Mouse (Mus musculus): ENCODE results near the gene Naa40. TPM values are rescaled to one million over a fixed set of nuclear protein-coding genes. Genes with fewer than 3 reads are reported as not detected.

Naa40 gene
- 10 to 100 TPM; 14.4 to 17.7 TPM for total RNA-seq (2021)

DNA sequence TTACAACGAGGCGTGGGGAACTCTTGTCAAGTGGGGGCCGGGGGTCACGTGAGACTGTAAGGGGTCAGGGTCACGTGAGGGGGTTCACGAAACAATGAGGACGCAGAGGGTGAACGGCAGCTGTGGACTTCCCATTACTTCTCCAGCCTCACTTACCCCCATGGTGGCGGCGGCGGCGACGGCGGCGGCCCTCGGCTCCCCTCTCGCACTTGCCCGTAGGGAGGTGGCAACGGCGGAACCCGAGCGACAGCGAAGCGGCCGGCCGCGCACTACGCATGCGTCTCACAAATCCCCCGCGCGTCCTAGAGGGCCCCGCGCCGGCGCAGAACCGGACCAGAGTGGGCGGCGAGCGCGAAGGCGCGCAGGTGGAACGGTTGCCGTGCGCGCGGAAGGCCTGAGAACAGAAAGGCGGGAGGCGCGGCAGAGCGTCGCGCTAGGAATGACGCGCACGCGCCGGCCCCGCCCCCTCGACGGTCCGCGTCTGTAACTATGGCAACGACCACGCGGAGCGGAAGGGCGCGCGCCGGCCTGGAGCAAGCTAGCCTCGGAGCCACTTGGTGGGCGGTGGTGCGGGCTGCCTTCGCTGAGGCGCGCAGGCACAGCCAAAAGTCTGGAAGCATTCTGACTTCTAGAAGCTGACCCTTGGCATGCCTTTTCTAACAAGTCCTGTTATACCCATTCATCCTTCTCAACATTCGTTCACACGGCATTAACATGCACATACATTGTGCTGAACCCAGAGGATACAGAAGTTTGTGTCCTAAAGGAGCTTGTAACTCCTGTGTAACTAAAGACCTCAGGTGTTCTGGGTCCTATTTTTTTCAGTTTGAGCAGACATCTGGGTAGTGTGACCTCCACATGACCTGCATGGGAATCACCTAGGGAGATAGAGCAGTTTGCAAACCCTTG is at the start of gene Naa40:
Naa40 (minus strand) TSS at position 402 of the 909 bp plus-strand sequence.
- intact Hi-C loops (cut with DNase I), result no loop called here
- peak; percentile 79 for DNase-seq (ENCODE audit: low spot score)

DNA sequence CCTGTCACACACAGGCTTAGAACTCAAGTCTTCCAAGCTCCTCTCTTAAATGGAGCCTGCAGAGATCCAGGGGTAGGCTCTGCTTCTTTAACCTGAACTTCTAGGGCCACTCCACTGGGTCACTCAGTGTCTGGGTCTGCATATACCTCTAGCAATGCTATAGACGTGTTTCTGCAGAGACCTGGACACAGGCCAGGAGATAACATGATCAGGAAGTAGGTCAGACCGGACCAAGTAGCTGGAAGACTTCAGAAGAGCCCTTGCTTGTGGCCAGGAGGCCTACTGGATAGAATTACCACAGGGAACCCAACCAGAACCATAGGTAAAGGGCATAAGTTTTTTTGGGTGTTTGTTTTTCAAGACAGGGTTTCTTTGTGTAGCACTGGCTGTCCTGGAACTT is 48.8 kb upstream of the Naa40 start:
- intact Hi-C loops (cut with DNase I), result no loop called here
- DNase-seq (ENCODE audit: low spot score), result no peak

DNA sequence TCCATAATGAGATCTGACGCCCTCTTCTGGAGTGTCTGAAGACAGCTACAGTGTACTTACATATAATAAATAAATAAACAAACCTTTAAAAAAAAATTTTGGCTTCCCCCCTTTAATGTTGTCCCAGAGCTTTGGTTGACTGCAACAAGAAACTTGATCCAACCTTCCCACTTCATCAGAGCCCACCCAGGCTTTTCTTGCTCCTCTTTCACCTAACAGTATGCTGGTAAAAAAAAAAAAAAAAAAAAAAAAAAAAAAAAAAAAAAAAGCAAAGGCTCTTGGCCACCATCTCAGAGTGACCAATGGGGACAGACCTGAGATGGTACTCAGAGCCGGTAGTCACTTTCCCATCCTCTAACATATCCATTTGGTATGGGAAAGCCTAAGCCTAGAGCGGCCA is 47.3 kb upstream of the Naa40 start:
- DNase-seq (ENCODE audit: low spot score), result no peak
- intact Hi-C loops (cut with DNase I), result no loop called here

DNA sequence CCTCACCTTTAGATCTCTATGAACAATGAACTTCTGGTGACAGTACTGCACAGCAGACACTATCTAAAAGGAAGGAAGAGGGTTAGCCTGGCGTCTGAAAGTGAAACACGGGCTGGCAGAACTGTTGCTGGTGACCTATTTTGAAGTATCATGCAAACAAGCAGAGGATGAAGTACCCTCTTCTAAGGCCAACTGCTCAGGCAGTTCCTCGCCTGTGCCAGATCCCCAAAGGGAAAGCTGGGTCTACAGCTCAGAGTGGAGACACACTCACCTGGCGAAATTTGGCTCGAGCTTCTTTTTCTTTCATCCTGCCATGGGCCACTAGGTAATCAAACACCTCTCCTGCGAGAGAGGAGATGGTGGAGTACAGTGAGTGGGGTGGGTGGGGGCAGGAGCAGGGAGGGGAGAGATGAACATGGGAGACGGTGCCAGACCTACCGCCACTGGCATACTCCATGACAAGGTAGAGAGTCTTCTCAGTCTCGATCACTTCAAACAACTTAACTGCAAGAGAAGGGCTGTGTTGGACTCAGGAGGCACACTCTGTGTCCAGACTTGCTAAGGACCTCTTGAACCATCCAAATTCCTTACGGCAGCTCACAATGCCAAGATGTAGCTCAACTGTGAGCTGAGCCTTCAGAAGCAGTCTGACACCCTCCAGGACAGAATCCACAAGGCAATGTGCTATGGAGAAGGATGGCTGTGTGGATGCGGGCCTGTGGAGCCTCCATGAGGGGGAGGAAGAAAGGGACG is 45.8 kb upstream of the Naa40 start:
- intact Hi-C loops (cut with DNase I), result no loop called here
- no peak for DNase-seq (ENCODE audit: low spot score)

DNA sequence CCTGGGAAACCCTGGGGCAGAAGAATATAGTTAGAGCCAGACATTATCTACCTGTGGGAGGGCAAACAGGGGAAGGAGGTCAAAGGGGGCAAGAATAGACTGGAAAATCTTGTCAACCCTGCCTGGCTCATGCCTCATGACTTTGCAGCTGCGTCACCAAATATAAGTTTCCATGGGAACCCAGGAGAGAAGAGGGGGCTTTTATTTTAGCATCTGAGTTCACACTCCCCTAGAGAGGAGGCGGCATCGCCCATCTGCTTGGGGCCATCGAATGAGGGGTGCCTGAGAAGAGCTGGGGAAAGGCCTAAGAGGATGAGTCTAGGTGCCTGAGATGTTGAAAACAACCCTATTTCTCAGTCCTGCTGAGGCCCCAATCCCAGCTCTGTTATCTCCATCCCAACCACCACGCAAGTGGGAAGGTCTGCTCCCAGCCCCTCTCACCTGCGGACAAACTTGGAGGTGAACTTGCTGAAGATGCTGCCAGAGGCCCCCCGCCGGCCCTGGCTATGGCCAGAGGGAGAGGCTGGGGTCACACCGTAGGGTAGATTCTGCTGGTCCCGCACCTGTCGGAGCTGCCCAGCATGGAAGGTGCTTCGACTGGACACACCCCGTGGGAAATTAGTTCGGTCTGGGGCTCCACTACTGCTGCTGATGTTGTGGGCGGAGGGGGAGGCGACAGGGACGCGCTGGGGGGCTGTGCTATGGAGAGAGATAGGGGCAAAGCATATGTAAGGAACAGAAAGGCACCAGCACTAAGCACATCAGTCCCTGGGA is 39.8 kb upstream of the Naa40 start:
- DNase-seq (ENCODE audit: low spot score), result no peak
- intact Hi-C loops (cut with DNase I), result no loop called here

DNA sequence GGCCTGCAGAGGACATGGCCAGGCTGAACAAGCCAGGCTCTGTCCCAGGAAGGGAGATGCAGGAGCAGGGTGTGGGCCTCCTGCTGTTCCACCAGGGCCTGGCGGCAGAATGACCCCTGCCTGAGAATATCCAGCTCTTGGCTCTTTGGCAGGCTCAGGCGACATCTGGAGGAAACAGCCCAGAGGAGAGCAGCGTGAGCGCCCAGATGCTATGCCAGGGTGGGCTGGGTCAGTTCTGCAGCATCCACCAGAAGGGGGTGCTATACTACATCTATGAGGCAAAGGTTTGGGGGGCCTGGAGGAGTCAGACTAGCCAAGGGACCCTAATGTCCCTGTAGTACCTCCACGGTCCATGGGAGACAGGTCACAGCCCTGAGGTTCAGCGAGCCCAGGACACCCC is 38.1 kb upstream of the Naa40 start:
- peak; percentile 53 for DNase-seq (ENCODE audit: low spot score)
- intact Hi-C loops (cut with DNase I), result loop anchor here (1.0 kb wide), 1 partner anchor 66 kb away; no protein-coding TSS in a partner anchor

DNA sequence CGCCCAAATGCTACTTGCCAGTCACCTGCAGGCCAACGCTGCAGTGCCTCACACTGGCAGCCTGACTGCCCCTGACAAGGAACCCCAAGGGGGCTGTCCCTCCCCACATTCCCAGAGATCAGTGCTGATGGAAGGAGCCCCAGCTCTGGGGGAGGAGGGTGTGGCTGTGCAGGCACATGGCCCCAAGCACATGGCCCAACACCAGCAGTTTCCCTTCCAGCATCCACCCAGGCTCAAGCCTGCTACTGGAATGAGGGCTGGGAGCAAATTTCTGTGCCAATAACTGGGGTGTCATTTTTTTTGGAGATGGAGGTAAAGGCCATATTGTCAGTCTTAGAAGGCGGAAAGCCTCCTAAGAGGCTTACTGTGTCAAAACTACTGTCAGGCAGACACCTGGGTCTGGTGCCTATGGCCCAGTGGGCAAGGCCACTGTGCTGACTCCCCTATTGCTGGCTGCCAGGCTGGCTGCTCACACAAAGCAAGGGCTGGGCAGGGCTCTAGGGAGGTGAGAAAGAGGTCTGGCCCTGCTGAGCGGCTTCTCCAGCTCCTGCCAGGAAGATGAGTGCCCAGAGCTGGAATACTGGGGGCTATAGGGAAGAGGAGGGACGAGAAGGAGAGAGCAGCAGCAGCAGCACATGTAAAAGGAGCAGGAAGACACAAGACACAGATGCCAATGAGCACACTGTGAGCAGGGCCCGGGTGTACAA is 37.4 kb upstream of the Naa40 start:
- DNase-seq (ENCODE audit: low spot score), result no peak
- intact Hi-C loops (cut with DNase I), result no loop called here

DNA sequence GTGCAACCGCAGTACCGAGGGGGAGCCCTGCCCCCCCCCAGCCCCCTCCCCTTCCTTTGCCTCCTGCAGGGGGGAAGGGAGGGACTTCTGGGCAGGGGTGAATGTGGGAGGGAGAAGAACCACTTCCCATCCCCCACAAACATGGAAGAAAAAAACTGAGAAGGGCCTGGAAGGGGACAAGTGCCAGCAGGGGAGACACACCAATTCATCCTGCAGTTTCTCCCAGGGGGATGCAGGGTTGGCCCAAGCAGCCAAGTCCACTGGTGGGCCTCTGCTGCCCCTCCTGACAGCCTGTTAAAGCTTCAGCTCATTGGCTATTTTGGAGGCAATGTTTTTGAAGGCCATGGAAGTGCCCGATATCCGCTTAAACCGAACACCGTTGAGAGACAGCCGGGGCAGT is 35.8 kb upstream of the Naa40 start:
- intact Hi-C loops (cut with DNase I), result no loop called here
- no peak for DNase-seq (ENCODE audit: low spot score)

DNA sequence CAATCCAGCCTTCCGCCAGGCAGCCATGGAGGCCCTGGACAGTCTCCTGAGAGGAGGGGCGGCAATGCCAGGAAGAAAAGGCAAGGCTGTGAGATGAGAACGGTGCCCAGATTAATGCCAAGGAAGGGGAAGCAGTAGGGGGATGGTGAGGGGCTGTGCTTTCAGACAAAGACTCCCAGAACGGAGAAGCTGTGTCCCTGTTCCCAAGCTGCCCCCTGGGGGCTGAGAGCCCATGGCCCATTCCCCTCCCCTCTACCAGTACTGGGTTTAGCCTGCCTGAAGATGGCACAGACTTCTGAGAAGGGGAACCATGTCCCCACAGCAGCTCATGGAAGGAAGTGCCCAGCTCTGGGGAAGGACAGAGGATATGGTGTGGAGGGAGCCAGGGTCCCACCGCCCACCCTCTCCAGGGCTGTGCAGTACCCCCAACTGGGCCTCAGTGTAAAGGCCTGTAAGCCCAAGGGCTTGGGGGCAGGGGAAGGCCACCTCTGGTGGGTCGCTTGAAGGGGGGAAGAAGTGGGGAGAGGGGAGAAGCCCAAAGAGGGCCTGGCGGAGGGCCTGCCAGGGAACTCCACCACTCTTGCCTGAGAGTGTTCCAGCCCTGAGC is 35.2 kb upstream of the Naa40 start:
- intact Hi-C loops (cut with DNase I), result no loop called here
- DNase-seq (ENCODE audit: low spot score), result no peak

DNA sequence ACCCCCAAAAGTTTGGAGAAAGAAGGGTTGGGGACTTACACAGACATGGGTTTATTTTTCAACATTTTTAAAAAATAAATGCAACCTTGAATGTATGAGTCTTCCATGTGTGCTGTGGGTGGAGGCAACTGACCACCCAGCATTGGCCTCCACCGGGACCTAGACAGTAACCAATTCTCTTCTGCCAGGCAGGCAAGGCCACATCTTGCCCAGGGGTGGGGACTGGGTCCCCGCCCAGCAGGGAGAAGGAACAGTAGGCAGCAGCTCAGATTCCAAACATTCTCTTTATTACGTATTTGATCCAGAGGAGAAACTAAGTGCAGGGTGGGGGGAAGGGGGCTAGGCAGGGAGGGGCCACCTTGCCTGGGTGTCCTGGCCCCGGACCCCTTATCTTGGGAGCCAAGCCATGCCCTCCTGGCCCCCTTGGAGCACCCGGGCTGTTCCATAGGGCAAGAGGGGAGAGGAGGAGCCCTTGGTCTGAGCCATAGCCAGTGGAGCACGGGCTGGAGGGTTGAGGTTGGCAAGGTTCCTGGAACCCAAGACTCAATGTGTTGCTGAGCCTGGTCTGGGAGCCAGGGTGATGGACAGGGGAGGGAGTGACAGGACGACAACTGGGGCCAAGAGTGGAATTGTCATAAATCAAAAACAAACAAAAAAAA is 34.3 kb upstream of the Naa40 start:
- intact Hi-C loops (cut with DNase I), result no loop called here
- DNase-seq (ENCODE audit: low spot score), result no peak

DNA sequence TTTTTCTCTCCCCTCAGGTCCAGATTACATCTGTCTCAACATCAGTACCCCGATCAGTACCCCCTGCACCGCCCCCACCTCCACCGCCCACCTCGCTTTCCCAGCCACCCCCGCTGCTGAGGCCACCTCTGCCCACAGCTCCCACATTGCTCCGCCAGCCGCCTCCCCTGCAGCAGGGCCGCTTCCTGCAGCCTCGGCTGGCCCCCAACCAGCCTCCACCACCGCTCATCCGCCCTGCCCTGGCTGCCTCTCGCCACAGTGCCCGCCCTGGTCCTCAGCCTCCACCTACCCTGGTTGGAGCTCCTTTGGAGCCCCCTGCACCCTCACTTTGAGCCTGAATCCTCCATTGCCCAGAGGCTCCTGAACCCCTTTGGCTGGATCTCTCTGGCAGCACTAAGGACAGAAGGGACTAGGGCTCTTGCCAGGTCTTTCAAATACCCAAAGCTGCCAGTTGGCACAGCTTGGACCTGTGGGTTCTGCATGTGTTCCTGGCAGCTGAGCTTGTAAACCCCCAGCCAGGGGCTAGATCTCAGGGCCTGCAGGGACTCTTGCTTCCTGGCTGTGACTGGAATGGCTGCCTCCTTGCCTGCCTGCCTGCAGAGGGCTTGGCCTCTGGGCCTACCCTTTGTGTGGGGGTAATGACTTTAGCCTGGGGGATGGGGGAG is 33.5 kb upstream of the Naa40 start:
- intact Hi-C loops (cut with DNase I), result no loop called here
- DNase-seq (ENCODE audit: low spot score), result no peak

DNA sequence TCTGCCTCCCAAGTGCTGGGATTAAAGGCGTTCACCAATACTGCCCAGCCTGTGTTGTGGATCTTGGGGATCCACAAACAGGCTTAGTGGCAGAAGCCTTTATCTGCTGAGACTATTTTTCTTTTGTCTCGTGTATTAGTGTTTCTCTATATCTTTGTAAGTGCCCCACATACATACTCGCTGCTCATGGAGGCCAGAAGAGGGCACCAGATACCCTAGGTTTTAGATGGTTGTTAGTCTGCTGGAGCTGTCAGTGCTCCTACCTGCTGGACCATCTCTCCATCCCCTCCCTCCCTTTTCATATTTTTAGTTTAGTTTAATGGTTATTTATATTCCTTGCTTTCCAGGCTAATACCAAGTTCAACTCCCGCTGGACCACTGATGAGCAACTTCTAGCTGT is 32.5 kb upstream of the Naa40 start:
- intact Hi-C loops (cut with DNase I), result no loop called here
- DNase-seq (ENCODE audit: low spot score), result no peak

DNA sequence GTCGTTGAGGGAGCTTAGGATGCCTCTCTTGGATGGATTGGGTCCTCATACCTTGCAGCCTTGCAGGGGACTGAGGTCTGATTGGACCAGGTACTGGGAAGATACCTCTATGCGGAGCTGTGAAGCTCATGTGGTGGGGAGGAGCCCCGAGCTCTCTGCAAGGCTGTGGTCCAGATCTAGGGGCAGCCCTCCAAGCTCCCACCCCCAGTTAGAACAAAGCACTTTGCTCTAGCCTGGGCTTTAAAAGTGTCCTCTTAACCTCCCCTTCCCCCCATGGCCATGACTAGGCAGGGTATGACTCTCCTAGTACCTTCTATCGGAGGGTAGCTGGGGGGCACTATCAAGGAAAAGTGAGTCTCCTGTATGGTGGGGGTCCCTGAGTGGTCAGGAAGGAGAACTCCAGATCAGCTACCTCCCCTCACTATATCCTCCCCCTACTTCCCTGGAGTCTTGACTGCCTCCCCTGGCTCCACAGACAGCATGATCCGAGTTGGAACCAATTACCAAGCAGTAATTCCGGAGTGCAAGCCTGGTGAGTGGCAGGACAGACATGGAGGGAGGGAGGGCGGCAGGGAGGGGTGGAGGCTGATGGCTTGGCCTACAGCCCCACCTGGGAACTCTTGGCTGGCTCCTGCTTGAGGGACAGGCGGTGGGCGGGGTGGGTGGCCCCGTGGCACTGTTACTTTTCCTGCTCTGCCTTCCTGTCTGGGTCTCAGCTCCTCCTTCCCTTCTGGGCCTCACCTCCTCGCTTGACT is 28.5 kb upstream of the Naa40 start:
- intact Hi-C loops (cut with DNase I), result no loop called here
- no peak for DNase-seq (ENCODE audit: low spot score)

DNA sequence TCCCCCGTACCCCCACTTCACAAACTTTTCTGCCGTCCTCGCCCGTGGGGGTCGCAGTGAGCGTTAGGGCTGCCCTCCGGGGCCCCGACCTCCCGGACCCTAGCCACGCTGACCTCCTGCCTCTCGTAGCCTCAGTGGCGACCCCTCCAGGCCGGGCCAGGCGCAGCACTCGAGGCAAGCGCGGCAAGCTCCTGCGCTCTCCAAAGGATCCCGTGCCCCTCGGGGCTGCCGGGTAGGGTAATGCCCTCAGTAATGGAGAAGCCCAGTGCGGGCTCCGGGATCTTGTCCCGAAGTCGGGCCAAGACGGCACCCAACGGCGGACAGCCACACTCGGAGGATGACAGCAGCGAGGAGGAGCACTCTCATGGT is 27.7 kb upstream of the Naa40 start:
- DNase-seq (ENCODE audit: low spot score), result peak; percentile 58
- intact Hi-C loops (cut with DNase I), result loop anchor here (1.0 kb wide), 1 partner anchor 150 kb away; no protein-coding TSS in a partner anchor

DNA sequence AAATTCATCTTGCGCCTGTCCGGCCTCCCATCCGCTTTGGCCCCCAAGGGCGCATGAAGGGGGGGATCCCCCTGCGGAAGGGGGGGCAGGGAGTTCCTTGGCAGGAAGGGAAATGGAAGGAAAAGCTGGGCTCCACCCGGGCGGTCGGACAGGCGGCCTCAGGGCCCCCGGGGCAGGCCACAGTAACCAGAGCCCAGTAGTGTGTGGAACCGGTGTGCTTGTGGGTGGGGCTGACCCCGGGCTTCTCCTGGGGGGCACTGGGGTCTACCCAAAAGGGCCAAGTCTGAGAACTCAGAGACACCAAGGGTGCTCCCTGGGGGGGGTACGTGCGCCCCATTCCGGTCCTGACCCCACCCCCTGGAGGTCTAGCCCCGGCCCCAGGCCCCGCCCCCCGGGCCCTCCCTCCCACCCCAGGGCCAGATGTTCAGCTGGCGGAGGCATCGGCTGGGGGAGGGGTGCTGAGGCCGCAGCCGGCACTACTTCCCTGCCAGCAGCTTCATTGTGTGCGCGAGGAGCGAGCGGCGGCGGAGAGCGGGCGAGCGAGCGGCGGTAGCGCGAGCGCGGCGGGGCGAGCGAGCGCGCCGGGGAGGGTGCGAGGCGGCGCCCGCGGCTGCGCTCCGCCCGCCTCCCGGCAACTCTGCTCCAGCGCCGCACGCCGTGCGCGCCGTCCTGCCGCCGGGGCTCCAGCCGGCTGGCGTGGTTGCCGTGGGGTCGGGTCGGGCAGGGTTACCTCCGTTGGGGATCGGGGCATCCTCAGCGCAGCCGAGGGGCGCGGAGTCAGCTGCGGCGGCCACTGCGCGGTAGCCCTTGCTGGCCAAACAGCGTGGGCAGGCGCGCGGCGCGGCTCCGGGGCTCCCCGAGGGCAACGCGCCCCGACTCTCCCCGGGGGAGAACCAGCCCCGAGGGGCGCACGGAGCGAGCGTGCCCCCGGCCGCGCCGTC is 27.1 kb upstream of the Naa40 start:
- peak; percentile 73 for DNase-seq (ENCODE audit: low spot score)
- intact Hi-C loops (cut with DNase I), result loop anchor here (1.0 kb wide), 1 partner anchor 150 kb away; no protein-coding TSS in a partner anchor

DNA sequence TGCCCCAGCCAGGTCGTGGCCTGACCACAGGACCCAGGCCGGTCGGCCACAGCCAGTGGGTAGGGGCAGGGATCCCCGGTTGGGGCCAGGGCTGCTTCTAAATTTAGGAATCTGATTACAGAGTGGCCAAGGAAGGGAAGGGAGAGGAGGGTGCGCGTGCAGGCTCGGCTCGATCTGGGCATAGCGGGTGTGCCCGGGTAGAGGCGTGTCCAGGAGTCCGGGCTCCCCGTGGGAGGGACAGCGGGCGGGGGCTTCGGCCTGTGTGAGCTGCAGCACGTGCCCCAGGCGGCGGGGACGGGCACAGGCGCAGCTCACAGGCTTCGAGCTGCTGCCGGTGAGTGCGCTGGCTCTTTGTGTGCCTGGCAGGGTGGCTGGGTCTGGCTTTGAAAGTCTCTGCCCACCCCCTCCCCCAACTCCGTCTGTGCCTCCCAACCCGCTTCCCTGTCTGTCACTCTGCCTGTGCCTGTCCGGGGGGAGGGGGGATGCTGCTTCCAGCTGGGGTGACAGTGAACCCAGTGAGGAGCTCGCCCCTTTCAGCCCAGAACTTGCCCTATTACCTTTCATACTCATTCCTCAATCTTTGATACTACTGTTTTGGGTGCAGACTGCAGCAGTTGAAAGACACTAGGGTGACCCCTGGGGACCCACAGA is 26.2 kb upstream of the Naa40 start, which contains the start of gene Rcor2:
Rcor2 (plus strand) TSS at position 235 of the 651 bp plus-strand sequence.
- DNase-seq (ENCODE audit: low spot score), result peak; percentile 66
- intact Hi-C loops (cut with DNase I), result no loop called here

All from heart, postnatal 25 days (tissue).